Mouse (Mus musculus) cerebellum, postnatal 10 days (tissue): ENCODE measurements at regions not wholly inside any gene's neighbourhood (a gene's known extent, or its start where the extent isn't known, plus 50 kb on each side); places are given as distances from the start of the nearest gene placed in this dataset.

ENCODE experiments used
- DNase-seq, 2 experiments: peaks; one replicate each; pipeline ENCODE4 v3.0.0; 2021; ENCODE audit warnings: mixed read lengths in 2 of 2

DNA sequence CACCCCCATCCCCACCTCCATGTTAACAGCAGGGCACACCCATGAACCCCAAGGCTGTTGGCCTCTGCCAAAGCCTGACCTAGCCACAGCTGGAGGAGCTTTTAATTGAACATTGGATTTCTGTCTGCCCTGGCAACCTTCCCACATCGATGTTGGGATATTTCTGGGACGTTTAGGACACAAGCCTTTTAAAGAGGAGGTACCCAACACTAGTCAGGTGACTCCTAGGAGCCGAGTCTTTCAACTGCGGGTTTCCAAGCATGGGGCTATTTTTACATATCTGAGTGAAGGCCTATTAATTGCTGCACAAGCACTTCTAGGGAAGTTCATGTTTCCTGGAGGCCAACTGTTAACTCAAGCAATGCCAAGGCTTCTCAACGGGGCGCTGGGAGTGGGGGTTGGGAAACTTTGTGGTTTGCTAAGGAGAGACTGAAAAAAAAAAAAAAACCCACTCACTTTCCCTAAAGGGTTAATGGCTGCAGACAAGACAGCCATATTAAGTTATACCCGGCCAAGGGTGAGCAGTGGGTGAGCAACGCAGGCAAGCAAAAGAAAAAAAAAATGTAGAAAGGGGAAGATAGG is 213.3 kb downstream of the Bcl2l11 start:
- DNase-seq = peak; percentile 49 to 67

DNA sequence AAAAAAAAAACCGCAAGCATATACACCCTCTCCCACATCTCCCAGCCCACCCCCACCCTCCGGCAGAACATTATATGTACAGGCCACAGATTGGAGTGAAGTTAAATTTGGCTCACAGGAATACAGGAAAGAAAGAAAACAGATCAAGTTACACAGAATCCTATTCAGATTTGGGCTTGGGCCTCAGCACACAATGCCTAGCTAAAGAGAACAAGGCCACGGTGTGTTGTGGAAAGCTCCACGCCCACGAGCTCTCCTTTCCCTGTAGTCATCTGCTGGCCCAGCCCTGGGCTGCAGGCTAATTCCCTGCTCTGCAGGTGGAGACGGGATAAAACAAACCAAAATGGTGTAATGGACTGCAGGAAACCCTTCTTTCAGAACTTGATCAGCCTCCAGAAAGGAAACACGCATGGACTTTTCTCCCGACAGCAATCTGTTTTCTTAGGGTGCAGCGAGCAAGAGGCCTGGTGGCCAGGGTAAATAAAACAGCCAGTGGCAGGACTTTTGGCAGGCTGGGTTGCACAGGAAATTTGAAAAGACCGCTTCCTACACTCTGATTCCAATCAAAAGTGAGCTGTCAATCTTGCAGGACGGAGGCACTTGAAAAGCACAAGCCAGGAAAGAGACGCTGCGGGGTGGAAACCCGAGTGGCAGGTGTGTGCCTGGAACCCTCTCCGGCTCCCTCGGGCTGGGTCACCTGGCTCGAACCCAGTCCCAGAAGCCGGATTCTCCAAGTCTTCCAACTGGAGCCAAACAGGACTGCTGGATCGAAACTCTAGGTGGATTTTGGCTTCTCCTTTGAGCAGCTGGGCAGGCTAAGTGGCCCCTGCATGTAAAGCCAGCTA is 214.0 kb downstream of the Bcl2l11 start:
- DNase-seq = peak; percentile 38 to 55

- DNase-seq = no peak
Measured at GRCm38 (mm10) chr2:128340631-128341240, 214.9 kb downstream of the Bcl2l11 start.

DNA sequence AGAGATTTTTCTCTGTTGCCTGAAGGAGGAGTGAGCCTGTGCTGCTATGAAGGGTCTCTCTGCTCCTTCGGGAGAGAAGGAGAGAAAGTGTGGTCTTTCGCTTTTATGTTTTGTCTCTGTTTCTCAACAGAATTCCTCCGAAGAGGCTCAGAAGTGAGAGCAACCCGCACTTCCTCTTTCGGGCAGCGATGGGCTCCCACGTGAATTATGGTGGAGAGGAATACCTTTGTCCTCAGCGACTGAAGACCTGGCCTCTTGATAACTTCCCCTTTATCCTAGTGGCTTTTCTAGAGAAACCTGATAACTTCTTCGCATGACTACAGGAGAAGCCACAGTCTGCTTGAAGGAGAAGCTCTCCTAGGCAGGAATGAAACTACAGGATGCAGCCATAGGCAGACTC is 216.4 kb downstream of the Bcl2l11 start:
- no peak for DNase-seq

DNA sequence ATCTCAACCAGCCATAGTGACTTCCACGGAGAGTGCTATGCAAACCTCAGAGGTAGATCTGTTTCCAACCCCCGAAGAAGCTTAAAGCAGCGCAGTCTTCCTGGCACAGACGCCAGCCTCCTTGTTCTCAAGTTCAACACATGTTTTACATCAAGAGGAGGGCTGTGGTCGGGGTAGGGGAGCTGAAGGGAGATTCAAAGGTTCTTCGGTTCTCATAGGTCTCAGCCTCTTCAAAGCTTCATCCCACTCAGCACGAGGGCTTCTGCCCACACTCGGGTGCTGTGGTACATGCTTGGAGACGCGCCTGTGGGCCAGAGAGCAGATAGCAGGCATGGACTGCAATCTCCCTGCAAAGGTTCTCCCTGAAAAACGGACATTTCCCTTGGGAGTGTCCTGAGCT is 219.7 kb downstream of the Bcl2l11 start:
- DNase-seq = no peak

DNA sequence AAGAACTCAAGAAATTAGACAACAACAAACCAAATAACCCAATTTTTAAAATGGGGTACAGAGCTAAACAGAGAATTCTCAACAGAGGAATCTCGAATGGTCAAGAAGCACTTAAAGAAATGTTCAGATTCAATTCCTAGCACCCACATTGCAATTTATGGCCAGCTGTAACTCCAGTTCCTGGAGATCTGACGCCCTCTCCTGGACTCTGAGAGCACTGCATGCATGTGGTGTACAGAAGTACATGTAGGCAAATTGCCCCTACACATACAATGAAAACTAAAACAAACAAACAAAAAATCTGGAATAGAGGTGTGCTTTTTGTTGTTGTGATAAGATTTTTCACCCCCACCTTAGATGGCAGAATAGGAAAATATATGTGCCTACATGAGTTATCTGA is 222.7 kb downstream of the Bcl2l11 start:
- no peak for DNase-seq

DNA sequence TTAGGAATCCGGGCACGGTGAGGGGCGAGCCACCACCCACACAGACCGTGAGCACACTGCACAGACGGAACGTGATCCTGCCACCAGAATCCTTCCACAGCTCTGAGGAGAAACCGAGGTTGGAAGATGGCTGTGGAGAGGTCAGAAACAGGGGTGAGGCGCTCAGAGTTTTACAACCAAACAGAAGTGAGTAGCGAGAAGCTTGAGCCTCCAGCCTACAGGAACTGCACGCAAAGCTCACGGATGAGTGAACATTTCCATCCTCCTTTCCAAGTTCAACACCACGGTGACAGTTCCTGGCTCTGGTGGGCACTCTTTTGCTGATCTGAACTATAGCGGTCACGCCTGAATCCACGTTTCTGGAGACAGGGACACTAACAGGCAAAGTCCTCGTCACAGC is 225.6 kb downstream of the Bcl2l11 start:
- DNase-seq = no peak

DNA sequence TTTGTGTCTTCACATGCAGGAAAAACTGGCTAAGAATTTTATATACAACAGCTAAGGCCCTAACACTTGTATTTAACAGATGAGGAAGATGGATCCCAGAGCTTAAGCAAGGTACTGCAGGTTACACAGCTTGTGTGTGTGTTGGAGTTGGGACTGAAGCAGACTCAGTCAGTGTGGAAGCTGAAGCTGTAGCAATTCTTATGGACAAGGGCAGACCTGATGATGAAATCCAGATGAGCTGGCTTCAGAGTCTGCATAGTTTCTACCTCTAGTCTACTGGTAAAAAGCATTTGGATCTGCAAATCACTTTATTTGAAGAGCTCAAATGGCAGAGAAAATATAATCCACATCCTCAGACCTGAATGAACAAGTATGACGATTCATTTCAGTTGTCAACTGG is 226.7 kb downstream of the Bcl2l11 start:
- DNase-seq = no peak

DNA sequence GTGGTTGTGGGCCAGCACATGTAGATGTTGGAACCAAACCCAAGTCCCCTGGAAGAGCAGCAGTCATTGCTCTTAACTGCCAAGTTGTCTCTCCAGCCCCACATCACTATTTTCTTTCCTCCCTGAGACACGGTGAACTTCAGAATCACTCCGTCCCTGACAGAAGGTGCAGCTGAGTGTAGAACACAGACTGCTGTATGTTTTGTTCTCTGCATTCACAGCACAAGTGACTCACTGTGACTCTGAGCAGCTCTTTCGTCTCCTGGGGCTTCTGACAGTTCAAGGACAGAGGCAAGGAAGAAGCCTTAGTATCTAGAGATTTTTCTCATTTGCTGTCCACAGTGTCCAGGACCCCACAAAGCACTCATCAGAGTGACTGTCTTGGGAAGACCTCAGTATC is 227.6 kb downstream of the Bcl2l11 start:
- DNase-seq = no peak

- peak in 1 of 2 experiments; percentile 31 for DNase-seq
Measured at GRCm38 (mm10) chr2:128356326-128356725, 230.5 kb downstream of the Bcl2l11 start.

GRCm38 (mm10) chr2:128359106-128359505 is 231.9 kb upstream of the Spdye4c start:
- DNase-seq = no peak

DNA sequence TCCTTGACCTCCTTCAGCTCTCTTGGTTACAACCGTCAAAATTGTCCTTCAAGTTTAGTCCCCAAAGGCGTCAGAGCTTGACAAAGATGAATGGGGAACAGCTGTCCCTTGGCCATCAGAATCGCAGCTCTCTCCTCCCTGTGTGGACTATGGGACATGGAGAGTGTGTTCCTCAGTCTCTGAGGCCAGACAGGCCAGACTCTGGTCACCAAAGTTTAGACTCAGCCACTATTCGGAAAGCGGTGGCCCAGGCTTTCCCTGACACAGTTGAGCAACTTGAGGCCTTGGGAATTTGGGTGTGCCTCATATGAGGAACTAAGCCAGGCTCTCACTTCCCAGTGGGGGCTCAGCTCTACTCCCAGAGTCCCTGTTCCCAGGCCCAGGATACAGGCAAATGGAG is 230.5 kb upstream of the Spdye4c start:
- no peak for DNase-seq

- DNase-seq = peak; percentile 82 to 88
Measured at GRCm38 (mm10) chr2:128361436-128361835, 229.6 kb upstream of the Spdye4c start.

GRCm38 (mm10) chr2:128364161-128364560 is 226.8 kb upstream of the Spdye4c start:
- no peak for DNase-seq

GRCm38 (mm10) chr2:128365004-128365403 is 226.0 kb upstream of the Spdye4c start:
- DNase-seq = no peak

- peak in 1 of 2 experiments; percentile 45 for DNase-seq
Measured at GRCm38 (mm10) chr2:128365775-128366174, 225.2 kb upstream of the Spdye4c start.

- DNase-seq = peak; percentile 80 to 90
Measured at GRCm38 (mm10) chr2:128367266-128368150, 223.5 kb upstream of the Spdye4c start.

GRCm38 (mm10) chr2:128368534-128369273 is 222.3 kb upstream of the Spdye4c start:
- DNase-seq = no peak

- DNase-seq = peak in 1 of 2 experiments; percentile 27
Measured at GRCm38 (mm10) chr2:128370821-128371220, 220.2 kb upstream of the Spdye4c start.

GRCm38 (mm10) chr2:128372204-128372603 is 218.8 kb upstream of the Spdye4c start:
- no peak for DNase-seq

DNA sequence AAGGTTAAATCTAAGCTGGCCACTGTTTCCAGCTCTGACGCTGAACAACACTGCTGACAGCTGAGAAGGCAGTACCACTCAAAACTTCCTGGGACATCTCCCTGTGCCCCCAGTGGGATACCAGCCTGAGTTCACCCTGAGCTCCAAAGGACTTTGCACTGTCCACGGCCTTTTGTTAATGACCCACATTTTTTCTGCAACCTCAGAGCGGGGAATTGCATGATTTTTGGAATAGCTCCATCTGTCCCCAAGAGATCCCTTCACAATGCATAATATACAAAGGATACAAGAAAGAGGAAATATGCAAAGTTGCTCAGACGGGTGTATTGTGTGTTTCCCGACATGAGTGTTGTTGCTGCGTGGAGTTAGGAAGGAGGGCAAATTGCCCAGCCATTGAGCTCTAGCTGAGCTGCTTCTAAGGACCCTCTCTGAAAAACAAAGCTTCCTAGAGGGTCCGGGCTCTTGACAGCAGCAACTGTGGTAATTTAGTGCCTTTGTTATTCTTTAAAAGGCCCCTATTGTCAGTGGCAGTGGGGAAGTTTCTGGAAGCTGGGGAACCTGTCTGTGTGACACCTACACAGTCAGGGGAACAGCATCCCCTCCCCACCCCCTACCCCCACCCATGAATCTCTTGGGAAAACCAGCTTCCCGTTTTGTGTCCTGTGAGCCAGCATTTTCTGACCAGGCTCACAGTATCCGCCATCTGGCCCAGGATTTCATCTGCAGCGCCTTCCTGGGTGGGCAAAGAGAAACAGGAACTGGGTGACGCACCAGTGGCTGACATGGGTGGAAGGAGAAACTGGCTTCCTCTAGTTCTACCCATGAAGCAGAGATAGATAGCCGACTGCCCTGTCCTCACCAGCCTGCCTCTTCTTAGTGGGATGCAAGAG is 217.4 kb upstream of the Spdye4c start:
- peak in 1 of 2 experiments; percentile 19 for DNase-seq
